Mouse (Mus musculus) testis, adult 2 months (tissue): ENCODE results near the gene Atp8b4. TPM values are rescaled to one million over a fixed set of nuclear protein-coding genes. Genes with fewer than 3 reads are reported as not detected.

Source experiments
- H3K27ac ChIP-seq: fragments of 200-500 bp; 2 replicates; pipeline ENCODE4 v1.5.1; 2012; ENCODE audit warnings: low read depth, low read length; ENCODE audit not compliant: control insufficient read depth, insufficient read depth
- H3K27me3 ChIP-seq: fragments of 200-500 bp; 2 replicates; pipeline ENCODE4 v1.6.1; 2012; ENCODE audit warnings: mild to moderate bottlenecking, low read length, moderate library complexity; ENCODE audit not compliant: control insufficient read depth, insufficient read depth
- H3K36me3 ChIP-seq: fragments of 200-500 bp; 2 replicates; pipeline ENCODE4 v1.6.1; 2012; ENCODE audit warnings: mild to moderate bottlenecking, low read length; ENCODE audit not compliant: control insufficient read depth, insufficient read depth
- H3K4me1 ChIP-seq: fragments of 200-500 bp; 2 replicates; pipeline ENCODE4 v1.6.1; 2012; ENCODE audit warnings: low read length; ENCODE audit not compliant: control insufficient read depth, insufficient read depth
- H3K4me3 ChIP-seq: fragments of 200-500 bp; 2 replicates; pipeline ENCODE4 v1.5.1; 2012; ENCODE audit warnings: low read depth, mild to moderate bottlenecking, low read length, moderate library complexity, mixed read lengths; ENCODE audit not compliant: control insufficient read depth
- CTCF ChIP-seq: fragments of 200-500 bp; IDR thresholded peaks from 2 replicates; pipeline ENCODE4 v1.5.1; 2012; ENCODE audit warnings: low read depth, mild to moderate bottlenecking, inconsistent platforms, low read length, moderate library complexity; ENCODE audit not compliant: control insufficient read depth, insufficient read depth, insufficient replicate concordance
- POLR2A ChIP-seq: fragments of 200-500 bp; IDR thresholded peaks from 2 replicates; pipeline ENCODE4 v1.6.1; 2012; ENCODE audit warnings: low read depth, mild to moderate bottlenecking, inconsistent platforms, low read length, moderate library complexity; ENCODE audit not compliant: control insufficient read depth
- polyA plus RNA-seq: library from polyadenylated mRNA; depleted of rRNA; stranded (reverse); fragments of >200 nt; gene quantifications from 2 replicates; pipeline ENCODE4 v1.2.3, GENCODE M21; 2012

The Atp8b4 gene
- polyA plus RNA-seq, 1 experiment: 0.32 TPM

DNA sequence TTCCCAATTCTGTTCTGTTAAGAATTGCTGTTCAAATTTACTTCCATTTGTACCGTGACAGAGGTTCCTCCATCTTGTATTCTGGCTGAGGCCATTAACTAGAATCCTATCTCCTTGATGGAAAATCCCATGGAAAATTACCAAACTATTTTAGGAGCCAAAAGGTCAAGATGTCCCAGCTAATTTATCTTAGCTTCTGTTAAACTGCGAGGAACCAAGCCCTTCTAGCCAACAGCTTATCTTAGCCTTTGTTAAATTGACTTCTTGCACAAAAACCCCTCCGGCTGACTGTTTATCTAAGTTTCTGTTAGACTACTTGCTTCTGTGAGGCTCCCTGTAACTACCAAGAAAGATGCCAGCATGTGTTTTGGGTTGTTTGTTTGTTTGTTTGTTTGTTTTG lies 183.5 kb downstream of the Atp8b4 start:
- H3K27me3 ChIP-seq: no peaks in the 10 kb centered on the region
- TF ChIP-seq CTCF (no peak), POLR2A (no peak)
- H3K4me3 ChIP-seq: no peak overlapping the region
- H3K36me3 ChIP-seq: no peaks in the 10 kb centered on the region
- H3K4me1 ChIP-seq: no peaks in the 10 kb centered on the region
- no peak overlapping the region for H3K27ac ChIP-seq

DNA sequence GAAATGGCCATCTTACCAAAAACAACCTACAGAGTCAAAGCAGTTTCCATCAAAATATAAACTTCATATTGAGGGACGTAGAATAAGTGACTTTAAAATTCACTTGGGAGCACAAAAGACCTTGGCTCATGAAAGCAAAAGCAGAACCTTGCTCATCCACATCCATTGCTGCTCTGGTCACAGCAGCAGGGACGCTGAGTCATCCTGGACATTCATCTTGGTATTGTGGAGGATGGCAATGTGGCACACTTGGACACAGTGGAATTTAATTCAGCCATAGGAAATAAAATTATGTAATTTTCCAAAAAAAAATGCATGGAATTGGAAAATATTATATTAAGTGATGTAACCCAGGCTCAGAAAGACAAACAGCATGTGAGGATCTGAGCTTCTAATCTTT lies 184.1 kb downstream of the Atp8b4 start:
- TF ChIP-seq CTCF (no peak), POLR2A (no peak)
- no peak overlapping the region for H3K4me3 ChIP-seq
- H3K36me3 ChIP-seq: no peaks in the 10 kb centered on the region
- H3K27ac ChIP-seq: no peak overlapping the region
- H3K4me1 ChIP-seq: no peaks in the 10 kb centered on the region
- no peaks in the 10 kb centered on the region for H3K27me3 ChIP-seq

DNA sequence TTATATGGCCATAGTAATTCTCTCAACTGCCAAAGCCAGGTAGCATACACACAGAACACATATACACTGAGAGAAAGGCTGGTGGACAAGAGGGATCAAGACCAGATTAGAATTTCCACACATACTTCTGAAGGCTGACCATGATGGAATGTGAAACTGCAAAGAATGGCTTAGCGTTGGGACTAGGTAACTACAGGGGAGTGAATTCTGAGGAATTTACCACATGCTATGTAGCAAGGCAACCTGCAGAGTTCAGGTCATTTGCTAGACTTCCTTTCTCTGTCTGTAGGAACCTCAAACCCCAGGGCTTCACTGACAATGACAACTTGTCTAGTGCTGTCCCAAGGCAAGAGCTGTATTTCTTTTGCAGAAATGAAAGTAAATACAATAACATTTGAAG lies 189.4 kb downstream of the Atp8b4 start:
- H3K4me1 ChIP-seq: no peaks in the 10 kb centered on the region
- no peaks in the 10 kb centered on the region for H3K27me3 ChIP-seq
- TF ChIP-seq CTCF: no peak
- no peak for TF ChIP-seq POLR2A
- no peaks in the 10 kb centered on the region for H3K36me3 ChIP-seq
- H3K4me3 ChIP-seq: no peak overlapping the region
- H3K27ac ChIP-seq: no peak overlapping the region

DNA sequence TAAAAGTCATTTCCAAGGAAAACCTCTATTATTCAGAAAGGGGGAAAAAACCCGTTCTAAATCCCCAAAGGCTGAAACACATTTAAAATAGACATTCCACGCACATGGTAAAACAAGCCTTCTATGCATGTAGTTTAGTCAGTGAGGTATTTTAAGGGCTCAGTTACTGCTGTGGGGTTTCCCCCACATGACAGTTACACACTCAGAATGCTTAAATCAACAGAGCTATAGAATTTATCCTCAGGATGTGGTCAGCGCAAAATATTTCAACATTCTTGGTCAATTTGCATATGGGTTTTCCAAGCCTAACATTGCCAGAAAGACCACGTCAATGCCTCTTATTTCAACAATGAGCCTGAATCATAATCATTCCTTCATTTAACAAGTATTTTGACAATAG lies 190.5 kb downstream of the Atp8b4 start:
- H3K4me1 ChIP-seq: no peaks in the 10 kb centered on the region
- H3K4me3 ChIP-seq: no peak overlapping the region
- TF ChIP-seq POLR2A (no peak), CTCF (no peak)
- H3K27ac ChIP-seq: no peak overlapping the region
- no peaks in the 10 kb centered on the region for H3K27me3 ChIP-seq
- no peaks in the 10 kb centered on the region for H3K36me3 ChIP-seq

DNA sequence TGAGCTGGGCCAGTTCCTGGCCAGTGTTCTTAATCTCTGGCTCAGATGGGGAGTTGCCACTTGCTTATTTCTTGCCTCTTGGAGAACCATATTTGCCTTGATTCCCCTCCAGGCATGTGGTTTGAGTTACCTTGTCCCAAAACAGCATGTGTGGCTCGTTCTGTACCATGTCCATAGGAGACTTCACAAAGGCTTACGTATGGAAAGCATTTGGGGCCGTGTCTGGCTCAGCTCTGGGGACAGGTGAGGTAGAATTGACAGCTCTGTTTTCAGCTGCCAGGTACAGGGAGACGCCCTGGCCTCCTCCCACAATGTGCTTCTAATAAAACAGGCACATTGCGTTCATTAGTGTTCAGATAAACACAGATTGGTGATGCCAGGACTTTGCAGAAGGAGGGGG lies 195.9 kb downstream of the Atp8b4 start:
- no peaks in the 10 kb centered on the region for H3K4me1 ChIP-seq
- TF ChIP-seq POLR2A (no peak), CTCF (no peak)
- no peak overlapping the region for H3K4me3 ChIP-seq
- no peak overlapping the region for H3K27ac ChIP-seq
- no peaks in the 10 kb centered on the region for H3K27me3 ChIP-seq
- no peaks in the 10 kb centered on the region for H3K36me3 ChIP-seq

DNA sequence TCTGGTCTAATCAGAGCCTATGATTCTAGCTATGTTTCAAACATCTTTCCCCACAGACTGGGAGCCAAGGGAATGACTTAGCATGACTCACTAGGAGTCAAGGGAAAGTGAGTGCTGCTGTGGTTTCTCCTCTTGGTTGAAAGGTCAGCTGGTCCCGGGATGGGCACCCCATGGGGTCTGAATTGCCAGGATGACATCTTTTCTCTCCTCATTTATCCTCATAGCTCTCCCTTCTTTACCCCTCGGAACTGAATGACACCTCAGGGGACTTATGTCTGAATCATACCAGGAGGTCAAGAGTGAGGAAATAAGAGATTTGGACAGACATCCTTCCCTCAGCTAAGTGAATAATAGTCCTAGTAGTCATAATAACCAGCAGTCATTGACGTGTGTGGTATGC lies 197.2 kb downstream of the Atp8b4 start:
- TF ChIP-seq POLR2A (no peak), CTCF (no peak)
- Histone ChIP-seq H3K36me3 (no peaks in the 10 kb centered on the region), H3K4me1 (no peaks in the 10 kb centered on the region), H3K4me3 (no peak overlapping the region), H3K27me3 (no peaks in the 10 kb centered on the region), H3K27ac (no peak overlapping the region)

DNA sequence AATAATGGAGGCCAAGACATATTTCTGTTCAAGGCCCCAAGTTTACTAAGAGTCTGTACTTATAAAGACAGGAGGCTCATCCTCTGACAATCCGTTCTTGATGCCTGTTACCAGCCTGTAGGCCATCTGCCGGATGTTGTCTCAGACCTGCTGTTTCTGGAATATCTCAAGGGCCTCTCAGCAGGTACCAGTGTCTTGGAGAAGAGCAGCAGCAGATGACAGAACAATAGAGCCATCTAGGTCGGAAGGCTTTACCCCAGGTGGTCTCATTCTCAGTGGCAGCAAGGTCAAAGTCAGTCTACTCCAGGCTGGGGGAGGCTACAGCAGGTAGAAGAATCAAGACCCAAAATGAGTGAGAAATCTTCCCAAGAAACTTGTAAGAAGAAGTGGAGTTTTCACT lies 198.1 kb downstream of the Atp8b4 start:
- H3K27ac ChIP-seq: no peak overlapping the region
- no peaks in the 10 kb centered on the region for H3K36me3 ChIP-seq
- no peak overlapping the region for H3K4me3 ChIP-seq
- H3K4me1 ChIP-seq: no peaks in the 10 kb centered on the region
- no peak for TF ChIP-seq CTCF
- no peak for TF ChIP-seq POLR2A
- H3K27me3 ChIP-seq: no peaks in the 10 kb centered on the region

DNA sequence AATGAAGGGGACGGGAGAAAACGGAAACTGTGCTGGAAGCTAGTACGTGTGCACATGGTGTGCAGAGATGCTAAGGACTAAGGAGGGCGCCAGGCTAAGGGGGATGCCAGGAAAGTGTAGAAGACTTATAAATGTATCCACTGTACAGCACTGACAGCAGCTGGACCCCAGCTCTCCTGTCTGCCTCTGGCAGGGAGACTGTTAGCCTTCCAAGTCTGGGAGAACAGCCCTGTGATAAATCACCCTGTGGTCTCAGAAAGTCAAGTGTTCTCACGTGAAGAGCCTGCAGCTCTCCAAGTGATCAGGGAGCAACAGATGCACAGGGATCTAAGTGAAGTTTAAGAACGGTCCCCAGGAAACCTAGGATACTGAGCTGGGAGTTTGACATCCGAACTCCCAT lies 209.8 kb downstream of the Atp8b4 start:
- Histone ChIP-seq H3K4me1 (no peaks in the 10 kb centered on the region), H3K27ac (no peak overlapping the region), H3K36me3 (no peaks in the 10 kb centered on the region), H3K27me3 (no peaks in the 10 kb centered on the region), H3K4me3 (no peak overlapping the region)
- TF ChIP-seq CTCF (no peak), POLR2A (no peak)
